8 mouse cellular contexts compared by ENCODE assay signal in the genomic region with DNA sequence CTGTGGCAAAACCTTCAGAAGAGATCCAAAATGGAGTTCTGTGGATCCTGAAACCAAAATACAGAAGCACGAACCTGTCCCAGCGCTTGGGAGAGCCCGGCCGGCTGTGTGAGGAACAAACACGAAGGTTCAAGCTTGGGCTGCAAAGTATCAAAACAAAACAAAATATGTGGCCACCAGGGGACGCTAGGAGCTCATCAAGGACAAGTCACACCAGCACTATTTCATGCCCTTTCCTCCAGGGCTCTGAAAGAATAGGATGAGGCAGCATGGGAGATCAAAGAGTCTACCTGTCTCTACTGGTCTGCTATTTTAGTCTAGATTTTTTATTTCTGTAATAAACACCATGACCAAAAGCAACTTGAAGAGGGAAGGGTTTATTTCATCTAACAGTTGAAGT. TPM values are rescaled to one million over a fixed set of nuclear protein-coding genes. Genes with fewer than 3 reads are reported as not detected.
DNase-seq lines count a peak whose midpoint lies in the region; ATAC-seq and TF ChIP-seq lines count a peak whose summit lies in the region.

No protein-coding gene starts in this region.

- TF ChIP-seq CTCF in liver, embryonic 14.5 days (IDR thresholded peaks at IDR 0.05; ENCODE audit: low read depth): peak; percentile 98

- H3K27me3 ChIP-seq in heart, embryonic 10.5 days (ENCODE audit: insufficient read depth, poor library complexity, severe bottlenecking): 0 out of 2 replicates have a peak, but pooled peaks cover 9% of the 10 kb centered on the region
- H3K27me3 ChIP-seq in liver, embryonic 14.5 days (ENCODE audit: control insufficient read depth, insufficient read depth, low read length): no peaks in the 10 kb centered on the region

- no peak for ATAC-seq in liver, embryonic 14.5 days (ENCODE audit: insufficient read depth)

- peak; percentile 43; the same call in 1 of the 2 replicates for TF ChIP-seq EP300 in liver, embryonic 14.5 days (IDR thresholded peaks at IDR 0.05; ENCODE audit: low read depth)

- WGBS in heart, embryonic 10.5 days: 7% methylated on average over 6 of the region's 6 CpGs
- WGBS in liver, embryonic 14.5 days (ENCODE audit: insufficient replicate concordance): 3% methylated on average over 6 of the region's 6 CpGs

- DNase-seq in CD4-positive, CD25-positive, alpha-beta regulatory T cell, adult 2 months (ENCODE audit: low read depth, low spot score): peak; percentile 92
- peak; percentile 82 for DNase-seq in adrenal gland, adult 8-10 months
- DNase-seq in embryo, embryonic 9.5 days (ENCODE audit: extremely low spot score): peak; percentile 75
- peak; percentile 86 for DNase-seq in heart, embryonic 10.5 days (ENCODE audit: low spot score)
- peak; percentile 90 to 99 for DNase-seq in kidney, postnatal 25 days
- DNase-seq in liver, embryonic 14.5 days (ENCODE audit: low read depth in 3 of 3, low spot score in 3 of 3): peak; percentile 85 to 90 (median 89)
- peak; percentile 76 for DNase-seq in ovary, postnatal 36 days (ENCODE audit: low spot score)
- peak; percentile 77 to 85 for DNase-seq in thymus, postnatal 36 days

- no peaks in the 10 kb centered on the region for H3K36me3 ChIP-seq in heart, embryonic 10.5 days
- H3K36me3 ChIP-seq in liver, embryonic 14.5 days (replicated peaks; ENCODE audit: control insufficient read depth, insufficient read depth, low read depth): no peaks in the 10 kb centered on the region

- H3K9ac ChIP-seq in liver, embryonic 14.5 days (replicated peaks): peak overlapping the region; percentile 29; the same call in 1 of the 2 replicates

- H3K27ac ChIP-seq in heart, embryonic 10.5 days: peak overlapping the region; percentile 2; the same call in 1 of the 2 replicates
- H3K27ac ChIP-seq in liver, embryonic 14.5 days: peak overlapping the region; percentile 100

- H3K9me3 ChIP-seq in heart, embryonic 10.5 days: no peaks in the 10 kb centered on the region
- H3K9me3 ChIP-seq in liver, embryonic 14.5 days (ENCODE audit: control insufficient read depth, low read length): no peaks in the 10 kb centered on the region

- H3K4me3 ChIP-seq in heart, embryonic 10.5 days: no peak overlapping the region
- H3K4me3 ChIP-seq in liver, embryonic 14.5 days (ENCODE audit: insufficient read depth in 1 of 2, low read depth in 2 of 2, low read length in 2 of 2): no peak overlapping the region

- peak overlapping the region; percentile 31 for H3K4me2 ChIP-seq in liver, embryonic 14.5 days (ENCODE audit: low read depth)

- H3K4me1 ChIP-seq in heart, embryonic 10.5 days: peaks cover 13% of the 10 kb centered on the region
- H3K4me1 ChIP-seq in liver, embryonic 14.5 days (replicated peaks; ENCODE audit: control insufficient read depth in 2 of 2, insufficient read depth in 2 of 2, low read length in 1 of 2): peaks cover 52 to 66% of the 10 kb centered on the region in 2 experiments

RNA-seq across cellular contexts. Expression of a gene that starts 35.3 kb away (rescaled TPM):
- 10 to 100 TPM; 40.1 to 81.5 (median 56.4) TPM for total RNA-seq in adrenal gland, adult 8-10 months (2022)
- 109 and 158 TPM in 2 replicates for polyA plus RNA-seq in heart, embryonic 10.5 days (2016; fragmentation: Nextera tagmentation; extraction: Ambion mirVana)
- polyA plus RNA-seq in liver, embryonic 14.5 days (2012; rRNA removed): 1.1 TPM in 2 replicates
- polyA plus RNA-seq in liver, embryonic 14.5 days (2014; fragmentation: Nextera tagmentation; extraction: Ambion mirVana): 1.6 and 1.7 TPM in 2 replicates

Comparison
In these comparisons a context has a peak if more than half of its experiments do, and no peak if none do; other contexts are left out.
1. RNA of a gene that starts 35.3 kb away (polyA plus RNA-seq): 109 to 158 TPM in heart, embryonic 10.5 days; 1.1 to 1.7 TPM in liver, embryonic 14.5 days; every median in the first group is over 10 times any median in the second.
2. Peak in every context shown above with its lines, with median percentiles within 50 percentile points of each other: DNase-seq.